Mouse (Mus musculus) embryonic facial prominence, embryonic 15.5 days (tissue): ENCODE data around the gene Bbx. TPM values are rescaled to one million over a fixed set of nuclear protein-coding genes. Genes with fewer than 3 reads are reported as not detected.

Source experiments
- ATAC-seq: fragments of 200-750 bp; cut with Nextera tagmentation; 2 replicates; pipeline ENCODE4 v1.8.0; 2017; ENCODE audit warnings: low read depth, moderate TSS enrichment; ENCODE audit not compliant: insufficient number of reproducible peaks, low FRiP score, low TSS enrichment
- H3K27ac ChIP-seq: fragments of 300-500 bp; sonication (generic); replicated peaks from 2 replicates; pipeline ENCODE4 v1.5.1; 2015; ENCODE audit warnings: mild to moderate bottlenecking, inconsistent platforms
- H3K27me3 ChIP-seq: fragments of 300-500 bp; sonication (generic); 2 replicates; pipeline ENCODE4 v1.6.1; 2015; ENCODE audit warnings: inconsistent platforms
- H3K36me3 ChIP-seq: fragments of 300-500 bp; sonication (generic); 2 replicates; pipeline ENCODE4 v1.6.1; 2015; ENCODE audit warnings: mild to moderate bottlenecking, inconsistent platforms
- H3K4me1 ChIP-seq: fragments of 300-500 bp; sonication (generic); 2 replicates; pipeline ENCODE4 v1.6.1; 2015; ENCODE audit warnings: inconsistent platforms
- H3K4me2 ChIP-seq: fragments of 300-500 bp; sonication (generic); replicated peaks from 2 replicates; pipeline ENCODE4 v1.6.1; 2015; ENCODE audit warnings: mild to moderate bottlenecking, inconsistent platforms
- H3K4me3 ChIP-seq: fragments of 300-500 bp; sonication (generic); replicated peaks from 2 replicates; pipeline ENCODE4 v1.5.1; 2015; ENCODE audit warnings: mild to moderate bottlenecking, inconsistent platforms
- H3K9ac ChIP-seq: fragments of 300-500 bp; sonication (generic); 2 replicates; pipeline ENCODE4 v1.6.1; 2015; ENCODE audit warnings: inconsistent platforms
- H3K9me3 ChIP-seq: fragments of 300-500 bp; sonication (generic); replicated peaks from 2 replicates; pipeline ENCODE4 v1.6.1; 2016; ENCODE audit warnings: inconsistent platforms
- WGBS: fragments of 180-500 bp; shearing (Covaris S2); methylation state at CpG from one replicate; pipeline ENCODE4 v1.1.7; 2015; 5-methylcytosine and 5-hydroxymethylcytosine counted together
- polyA plus RNA-seq: library from polyadenylated mRNA; unstranded; fragments of >200 nt; fragmentation: Nextera tagmentation; extraction: Ambion mirVana; gene quantifications from 2 replicates; pipeline ENCODE4 v1.2.1, GENCODE M21; 2015

Bbx gene
- polyA plus RNA-seq, 1 experiment from 2014 or later = 43.7 TPM

DNA sequence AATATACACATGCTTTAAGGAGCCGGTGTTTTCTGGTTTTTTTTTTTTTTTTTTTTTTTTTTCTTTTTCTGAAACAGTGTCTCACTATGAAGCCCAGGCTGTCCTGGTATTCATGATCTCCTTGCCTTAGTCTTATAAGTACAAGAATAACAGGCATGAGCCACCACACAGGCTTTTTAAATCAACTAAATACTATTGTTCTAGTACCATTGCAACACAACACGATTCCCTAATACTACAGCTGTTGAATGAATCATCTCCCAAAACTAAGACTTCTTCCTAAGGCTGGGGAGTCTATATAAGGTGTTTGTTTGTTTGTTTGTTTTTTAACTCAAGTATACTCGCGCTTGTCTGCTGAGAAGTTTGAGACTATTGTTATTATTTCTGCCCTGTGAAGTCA lies 169.5 kb downstream of the Bbx start:
- 81% methylated on average over 4 of the region's 4 CpGs for WGBS
- H3K4me2 ChIP-seq = no peak overlapping the region
- no peak for ATAC-seq
- H3K4me1 ChIP-seq = no peaks in the 10 kb centered on the region
- H3K9ac ChIP-seq = no peak overlapping the region
- H3K27ac ChIP-seq = no peak overlapping the region
- no peak overlapping the region for H3K4me3 ChIP-seq
- H3K27me3 ChIP-seq = no peaks in the 10 kb centered on the region
- H3K9me3 ChIP-seq = no peaks in the 10 kb centered on the region
- peaks cover 13% of the 10 kb centered on the region for H3K36me3 ChIP-seq

DNA sequence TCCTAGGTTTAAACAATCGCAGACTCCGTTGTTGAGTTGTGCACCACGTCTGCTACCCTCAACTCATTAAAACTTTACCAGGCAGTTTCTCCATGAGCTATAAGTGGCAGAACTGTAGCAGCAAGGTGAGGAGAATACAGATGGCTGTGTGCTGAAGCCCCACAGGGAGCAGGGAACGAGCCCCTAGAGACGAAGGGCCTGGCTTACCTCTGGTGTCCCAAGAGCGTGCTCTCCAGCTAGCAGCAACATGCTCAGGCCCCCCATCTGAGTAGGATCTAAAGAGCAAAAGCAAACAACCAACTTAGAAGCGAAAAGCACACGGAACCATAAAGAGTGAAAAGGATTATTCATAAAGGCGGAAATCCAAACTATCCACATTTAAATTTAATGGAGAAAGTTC lies 170.0 kb downstream of the Bbx start:
- Histone ChIP-seq H3K9ac (no peak overlapping the region), H3K27me3 (no peaks in the 10 kb centered on the region), H3K4me3 (no peak overlapping the region), H3K27ac (no peak overlapping the region), H3K4me2 (no peak overlapping the region), H3K9me3 (no peaks in the 10 kb centered on the region), H3K36me3 (peaks cover 13% of the 10 kb centered on the region), H3K4me1 (no peaks in the 10 kb centered on the region)
- ATAC-seq = no peak
- 85% methylated on average over 9 of the region's 9 CpGs for WGBS

DNA sequence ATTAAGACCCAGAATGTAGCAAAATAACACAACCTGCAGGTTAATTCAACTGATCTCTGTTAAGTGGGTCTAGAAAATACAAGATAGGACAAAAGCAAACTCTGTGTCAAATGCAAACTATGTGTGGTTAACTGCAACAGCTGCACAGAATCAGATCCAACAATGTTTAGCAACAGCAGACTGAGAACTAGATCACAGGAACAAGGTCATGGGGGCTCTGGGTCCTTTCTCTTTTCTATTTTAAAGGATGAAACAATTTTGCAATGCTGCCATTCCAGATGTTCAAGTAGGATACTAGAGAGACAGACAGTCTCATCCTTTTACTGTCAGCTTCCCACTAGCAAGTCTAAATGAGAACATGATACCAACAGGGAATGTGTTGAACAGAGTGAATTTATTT lies 170.4 kb downstream of the Bbx start:
- H3K4me3 ChIP-seq = no peak overlapping the region
- ATAC-seq = no peak
- no peak overlapping the region for H3K9ac ChIP-seq
- H3K4me2 ChIP-seq = no peak overlapping the region
- peaks cover 13% of the 10 kb centered on the region for H3K36me3 ChIP-seq
- H3K27ac ChIP-seq = no peak overlapping the region
- H3K9me3 ChIP-seq = no peaks in the 10 kb centered on the region
- no peaks in the 10 kb centered on the region for H3K4me1 ChIP-seq
- no peaks in the 10 kb centered on the region for H3K27me3 ChIP-seq

DNA sequence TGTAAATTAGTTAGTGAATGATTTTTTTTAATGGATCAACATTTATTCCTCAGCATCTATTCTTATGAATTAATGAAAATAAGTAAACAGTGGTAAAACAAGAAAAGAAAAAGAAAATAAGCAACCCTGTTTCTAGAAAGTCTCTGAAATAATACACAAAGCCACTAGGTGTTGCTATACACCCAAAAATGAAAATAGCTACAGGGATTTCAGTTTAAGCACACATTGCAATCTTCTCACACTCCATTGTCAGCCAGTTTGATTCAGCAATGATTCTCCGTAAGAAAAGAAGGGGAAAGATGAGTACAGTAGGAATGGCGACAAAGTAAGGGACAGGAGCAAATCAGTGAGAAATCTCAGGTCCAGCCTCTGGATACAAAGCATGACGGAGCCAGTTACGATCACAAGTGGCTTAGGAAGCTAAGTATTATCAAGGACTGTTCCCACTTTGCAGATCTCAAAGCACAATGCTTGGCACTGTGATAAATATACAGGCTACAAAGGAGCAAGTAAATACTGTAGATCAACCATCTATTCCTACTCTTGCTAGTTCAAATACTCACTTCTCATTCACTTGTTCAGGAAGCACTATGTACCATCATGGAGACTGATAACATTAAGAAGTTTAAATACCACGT lies 177.5 kb downstream of the Bbx start:
- H3K27me3 ChIP-seq = no peaks in the 10 kb centered on the region
- H3K4me2 ChIP-seq = no peak overlapping the region
- ATAC-seq = no peak
- H3K4me3 ChIP-seq = no peak overlapping the region
- 76% methylated on average over 5 of the region's 5 CpGs for WGBS
- no peaks in the 10 kb centered on the region for H3K9me3 ChIP-seq
- H3K27ac ChIP-seq = no peak overlapping the region
- no peak overlapping the region for H3K9ac ChIP-seq
- H3K4me1 ChIP-seq = no peaks in the 10 kb centered on the region
- H3K36me3 ChIP-seq = no peaks in the 10 kb centered on the region

DNA sequence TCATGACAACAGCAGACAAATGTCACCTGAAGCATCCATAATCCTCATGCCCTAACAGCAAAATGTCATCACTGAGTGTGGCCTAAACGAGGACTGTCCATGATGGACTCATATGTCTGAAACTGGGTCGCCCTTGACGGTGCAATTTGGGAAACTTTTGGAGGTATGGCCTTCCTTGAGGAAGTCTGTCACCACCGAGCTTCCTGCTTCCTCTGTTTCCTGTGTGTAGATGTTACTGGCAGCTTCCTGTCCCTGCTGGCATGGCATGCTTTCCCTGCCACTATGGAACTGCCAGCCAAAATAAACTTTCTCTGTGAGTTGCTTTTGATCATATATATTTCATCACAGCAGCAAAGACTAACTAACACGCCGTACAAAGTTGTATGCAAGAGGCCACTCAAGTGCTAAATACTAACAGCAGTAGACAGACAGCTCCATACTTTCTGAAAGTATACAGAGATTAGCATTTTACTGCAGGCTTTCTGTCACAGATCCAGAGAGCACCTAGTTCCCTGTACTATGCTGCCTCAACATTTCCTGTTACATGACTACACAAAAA lies 180.7 kb downstream of the Bbx start:
- Histone ChIP-seq H3K27me3 (no peaks in the 10 kb centered on the region), H3K9ac (no peak overlapping the region), H3K27ac (no peak overlapping the region), H3K4me3 (no peak overlapping the region), H3K9me3 (no peaks in the 10 kb centered on the region), H3K4me1 (no peaks in the 10 kb centered on the region), H3K4me2 (no peak overlapping the region), H3K36me3 (no peaks in the 10 kb centered on the region)
- no peak for ATAC-seq
- 78% methylated on average over 6 of the region's 6 CpGs for WGBS

DNA sequence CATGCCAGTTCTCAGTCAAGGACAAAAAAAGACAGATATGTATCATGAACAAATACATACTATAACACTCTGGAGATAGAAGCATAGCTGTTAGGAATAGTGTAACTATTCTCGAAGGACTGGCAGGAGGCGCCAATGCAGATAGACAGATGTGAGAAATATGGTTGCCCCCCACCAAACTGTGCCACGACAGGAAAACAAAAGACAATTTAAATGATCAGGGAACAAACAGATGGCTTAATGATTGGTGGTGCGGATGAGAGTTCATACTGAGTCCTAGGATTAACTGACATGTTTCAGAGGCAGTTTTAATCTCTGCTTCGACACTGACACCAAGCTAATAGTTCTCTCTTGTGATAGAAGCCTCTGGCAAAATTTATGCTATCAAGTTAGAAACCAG lies 181.7 kb downstream of the Bbx start:
- H3K36me3 ChIP-seq = no peaks in the 10 kb centered on the region
- 78% methylated on average over 5 of the region's 5 CpGs for WGBS
- H3K4me1 ChIP-seq = no peaks in the 10 kb centered on the region

DNA sequence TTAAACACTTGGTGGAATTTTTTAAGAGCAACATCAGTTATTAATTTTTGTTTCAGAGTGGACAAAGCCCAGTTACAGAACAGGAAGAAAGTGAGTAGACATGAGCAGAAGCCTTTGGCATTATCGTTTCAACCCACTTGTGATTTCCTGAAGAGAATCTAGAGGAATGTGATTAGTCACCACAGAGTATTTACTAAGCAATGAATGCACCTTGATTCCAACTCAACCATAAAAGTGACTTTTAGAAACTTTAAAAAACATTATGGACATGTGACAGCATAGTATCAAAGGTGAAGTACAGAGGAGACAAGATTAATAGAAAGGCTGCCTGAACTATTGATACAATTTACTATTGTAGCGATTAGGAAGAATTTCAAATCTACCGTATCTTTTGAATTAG lies 183.2 kb downstream of the Bbx start:
- Histone ChIP-seq H3K4me3 (no peak overlapping the region), H3K36me3 (no peaks in the 10 kb centered on the region), H3K4me1 (no peaks in the 10 kb centered on the region), H3K27ac (no peak overlapping the region), H3K27me3 (no peaks in the 10 kb centered on the region), H3K4me2 (no peak overlapping the region), H3K9ac (no peak overlapping the region), H3K9me3 (no peaks in the 10 kb centered on the region)
- no peak for ATAC-seq
- 82% methylated on average over 3 of the region's 3 CpGs for WGBS

More for the DNA sequence above, 181.7 kb downstream of the Bbx start:
- H3K9ac ChIP-seq = no peak overlapping the region
- H3K9me3 ChIP-seq = no peaks in the 10 kb centered on the region
- no peak overlapping the region for H3K4me3 ChIP-seq
- H3K27ac ChIP-seq = no peak overlapping the region
- ATAC-seq = no peak
- H3K4me2 ChIP-seq = no peak overlapping the region
- no peaks in the 10 kb centered on the region for H3K27me3 ChIP-seq

DNA sequence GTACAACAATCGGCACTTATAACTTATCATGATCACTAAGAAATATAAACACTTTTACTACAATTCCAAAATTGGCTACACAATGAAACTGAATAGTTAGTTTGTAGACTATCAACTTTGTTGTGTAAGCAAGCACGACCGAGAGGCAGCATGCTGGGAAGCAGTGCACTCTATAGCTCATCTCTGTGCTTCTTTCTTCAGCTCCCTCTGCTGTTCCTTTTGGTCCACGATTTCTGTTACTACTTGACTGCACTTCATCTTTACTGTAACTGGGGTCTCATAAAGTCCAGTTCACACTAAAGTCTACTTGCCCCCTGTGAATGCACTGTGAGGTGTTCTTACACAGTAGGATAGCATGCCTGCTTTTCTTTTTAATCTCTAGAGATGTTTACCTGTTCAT lies 189.7 kb downstream of the Bbx start:
- Histone ChIP-seq H3K27ac (no peak overlapping the region), H3K4me2 (no peak overlapping the region), H3K9ac (no peak overlapping the region), H3K4me1 (no peaks in the 10 kb centered on the region), H3K9me3 (no peaks in the 10 kb centered on the region), H3K27me3 (no peaks in the 10 kb centered on the region), H3K36me3 (peaks cover 8% of the 10 kb centered on the region; the same call in 1 of the 2 replicates), H3K4me3 (no peak overlapping the region)
- 78% methylated on average over 4 of the region's 4 CpGs for WGBS
- no peak for ATAC-seq

DNA sequence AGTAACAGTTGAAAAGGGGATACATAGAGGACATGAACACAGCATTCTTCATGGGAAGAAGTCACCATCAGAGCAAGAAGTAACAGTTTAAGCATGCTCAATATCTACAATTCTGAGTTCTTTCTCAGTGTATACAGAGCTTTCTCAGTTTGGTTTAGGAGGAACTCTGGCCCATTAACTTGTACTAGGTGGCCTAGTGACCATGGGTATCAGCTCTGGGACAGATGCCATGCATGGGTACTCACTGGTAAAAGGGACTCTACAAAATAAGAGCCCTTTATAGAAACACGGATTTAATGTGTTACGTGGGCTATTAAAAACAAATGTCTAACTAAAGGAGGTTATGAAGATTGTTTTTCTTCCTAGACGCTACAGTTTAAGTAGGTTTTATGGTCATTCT lies 190.6 kb downstream of the Bbx start:
- WGBS = 83% methylated on average over 3 of the region's 3 CpGs
- Histone ChIP-seq H3K9ac (no peak overlapping the region), H3K9me3 (no peaks in the 10 kb centered on the region), H3K36me3 (peaks cover 8% of the 10 kb centered on the region; the same call in 1 of the 2 replicates), H3K4me1 (no peaks in the 10 kb centered on the region), H3K4me3 (no peak overlapping the region), H3K4me2 (no peak overlapping the region), H3K27ac (no peak overlapping the region), H3K27me3 (no peaks in the 10 kb centered on the region)
- ATAC-seq = no peak

DNA sequence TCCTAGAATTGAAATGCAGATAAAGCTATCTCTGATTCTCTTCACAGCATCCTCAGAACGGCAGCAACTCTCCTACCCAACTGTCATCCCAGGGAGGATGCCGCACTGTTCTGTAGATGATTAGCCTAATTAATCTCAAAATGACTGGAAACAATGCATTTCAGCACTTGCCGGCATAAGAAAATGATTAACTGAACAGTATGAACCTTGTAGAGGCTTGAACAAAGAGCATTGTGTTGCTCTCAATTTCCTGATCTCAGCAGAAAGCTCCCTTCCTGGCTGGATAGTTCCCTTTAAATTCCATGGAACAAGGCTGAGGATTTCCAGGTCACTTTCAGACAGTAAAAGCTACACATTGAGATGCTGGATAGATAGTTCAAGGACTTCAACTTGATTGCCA lies 197.0 kb downstream of the Bbx start:
- no peaks in the 10 kb centered on the region for H3K4me1 ChIP-seq
- no peaks in the 10 kb centered on the region for H3K9me3 ChIP-seq
- 47% methylated on average over 3 of the region's 3 CpGs for WGBS
- 0 out of 2 replicates have a peak, but pooled peaks cover 4% of the 10 kb centered on the region for H3K36me3 ChIP-seq
- H3K4me2 ChIP-seq = no peak overlapping the region
- ATAC-seq = no peak
- no peak overlapping the region for H3K4me3 ChIP-seq
- no peaks in the 10 kb centered on the region for H3K27me3 ChIP-seq
- H3K9ac ChIP-seq = no peak overlapping the region
- H3K27ac ChIP-seq = no peak overlapping the region

DNA sequence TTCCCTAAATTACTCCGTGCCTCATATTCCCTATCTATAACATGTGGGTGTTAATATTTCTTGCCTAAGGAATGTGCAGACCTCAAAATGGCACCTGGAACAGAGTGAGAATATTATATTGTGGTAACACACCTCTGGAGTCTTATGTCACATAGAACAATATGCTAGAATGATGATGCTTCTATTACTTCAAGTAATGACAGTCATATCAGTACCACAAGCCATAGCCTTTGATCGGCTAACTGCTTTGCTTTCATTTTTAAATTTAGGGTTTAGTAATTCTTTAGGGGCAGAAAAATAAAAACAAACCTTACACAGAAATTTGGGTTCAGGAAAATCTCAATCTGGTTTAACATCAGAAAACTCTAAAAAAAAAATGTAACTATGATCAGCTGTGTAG lies 201.6 kb downstream of the Bbx start:
- Histone ChIP-seq H3K4me2 (no peak overlapping the region), H3K9ac (no peak overlapping the region), H3K27me3 (no peaks in the 10 kb centered on the region), H3K36me3 (no peaks in the 10 kb centered on the region), H3K4me1 (no peaks in the 10 kb centered on the region), H3K27ac (no peak overlapping the region), H3K9me3 (no peaks in the 10 kb centered on the region), H3K4me3 (no peak overlapping the region)
- ATAC-seq = no peak
- WGBS = 89% methylated on average over 2 of the region's 2 CpGs

DNA sequence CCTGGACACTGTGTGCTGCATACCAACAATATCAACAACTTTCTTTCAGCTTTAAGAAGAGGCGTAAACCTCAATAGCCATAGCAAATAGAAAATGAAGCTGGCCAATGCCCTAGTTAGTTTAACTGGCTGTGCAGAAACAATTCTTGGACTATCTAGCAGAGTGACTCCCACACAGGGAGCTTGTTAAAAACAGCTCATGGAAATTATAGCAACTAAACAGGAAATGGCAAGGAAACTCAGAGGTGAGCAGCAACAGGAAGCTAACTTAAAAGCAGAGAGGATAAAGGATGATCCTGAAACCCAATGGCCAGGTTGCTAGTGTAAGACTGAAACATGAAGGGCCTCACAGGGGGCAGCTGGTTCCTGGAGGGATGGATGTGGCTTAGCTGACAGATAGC lies 203.4 kb downstream of the Bbx start:
- no peak overlapping the region for H3K9ac ChIP-seq
- no peaks in the 10 kb centered on the region for H3K4me1 ChIP-seq
- 0 out of 2 replicates have a peak, but pooled peaks cover 5% of the 10 kb centered on the region for H3K36me3 ChIP-seq
- no peak overlapping the region for H3K4me3 ChIP-seq
- H3K27ac ChIP-seq = no peak overlapping the region
- no peak overlapping the region for H3K4me2 ChIP-seq
- WGBS = 93% methylated on average over 1 of the region's 1 CpGs
- H3K9me3 ChIP-seq = no peaks in the 10 kb centered on the region
- no peak for ATAC-seq
- no peaks in the 10 kb centered on the region for H3K27me3 ChIP-seq
